Mouse (Mus musculus): ENCODE data around the gene Thy1.

- TF ChIP-seq CTCF (IDR thresholded peaks at IDR 0.05; ENCODE audit: control insufficient read depth, insufficient read depth, insufficient read length) (no peak), MAX (IDR thresholded peaks at IDR 0.05) (no peak), FOSL1 (IDR thresholded peaks at IDR 0.05; ENCODE audit: insufficient read depth, low read length, poor library complexity, severe bottlenecking) (no peak), CEBPB (IDR thresholded peaks at IDR 0.05; ENCODE audit: low read depth) (no peak)
These were observed 22.0 kb downstream of the Thy1 start for GRCm38 (mm10) chr9:44065177-44065576.
